Mouse (Mus musculus) heart, adult 8-10 months (tissue): ENCODE results near the gene Tnpo2. TPM values are rescaled to one million over a fixed set of nuclear protein-coding genes. Genes with fewer than 3 reads are reported as not detected.

Experiments used
- microRNA-seq: library from miRNA; unstranded; fragments of <30 nt; microRNA quantifications from one replicate; pipeline ENCODE4 v1.2.0, GENCODE M21; 2022
- total RNA-seq, 4 experiments: library from RNA; stranded (reverse); gene quantifications; 2 replicates each; pipeline ENCODE4 v1.2.4; 2022

The Tnpo2 gene
- total RNA-seq, 4 experiments from 2014 or later = 29.6 to 32.4 (median 30.8) TPM

Small RNAs within 50 kb of the gene (microRNA-seq; reads per million reads assigned to microRNA genes)
- 1.4 reads per million for gene Mir7070

Other genes starting within 250 kb of the Tnpo2 start
- gene Nfix, start 236.6 kb upstream of the Tnpo2 start, total RNA-seq = 100 to 1,000 TPM; 288 to 356 (median 295) TPM
- gene Dand5, start 214.1 kb upstream of the Tnpo2 start, total RNA-seq = 10 to 100 TPM; 10.3 to 13.2 (median 12.0) TPM
- 10 to 100 TPM; 31.0 to 34.9 (median 33.1) TPM for gene Gadd45gip1, start 205.4 kb upstream of the Tnpo2 start, total RNA-seq
- gene Rad23a, start 196.2 kb upstream of the Tnpo2 start, total RNA-seq = 10 to 100 TPM; 82.8 to 92.9 (median 89.3) TPM
- 100 to 1,000 TPM; 330 to 410 (median 343) TPM for gene Calr, start 190.0 kb upstream of the Tnpo2 start, total RNA-seq
- gene Farsa, start 179.9 kb upstream of the Tnpo2 start, total RNA-seq = 10 to 100 TPM; 19.9 to 24.6 (median 22.9) TPM
- 1 to 10 TPM; 2.2 to 5.9 (median 4.1) TPM for gene Syce2, start 164.8 kb upstream of the Tnpo2 start, total RNA-seq
- 10 to 100 TPM; 77.8 to 99.2 (median 86.0) TPM for gene Gcdh, start 143.0 kb upstream of the Tnpo2 start, total RNA-seq
- not detected for gene Klf1, start 135.0 kb upstream of the Tnpo2 start, total RNA-seq
- gene Dnase2a, start 128.4 kb upstream of the Tnpo2 start, total RNA-seq = 10 to 100 TPM in 3 of 4 experiments, 1 to 10 TPM in 1; 7.9 to 15.7 (median 12.3) TPM
- under 1 TPM; 0.06 to 0.19 (median 0.13) TPM for gene Mast1, start 99.6 kb upstream of the Tnpo2 start, total RNA-seq
- not detected for gene Rtbdn, start 89.9 kb upstream of the Tnpo2 start, total RNA-seq
- 1 to 10 TPM in 2 of 4 experiments, not detected in 2; 2.4 to 5.9 TPM for gene Gm49661, start 67.5 kb upstream of the Tnpo2 start, total RNA-seq
- 100 to 1,000 TPM; 644 to 711 (median 676) TPM for gene Prdx2, start 67.3 kb upstream of the Tnpo2 start, total RNA-seq
- gene Rnaseh2a, start 67.1 kb upstream of the Tnpo2 start, total RNA-seq = 10 to 100 TPM; 41.9 to 61.3 (median 55.0) TPM
- 10 to 100 TPM; 17.8 to 32.3 (median 23.9) TPM for gene Junb, start 58.2 kb upstream of the Tnpo2 start, total RNA-seq
- gene Hook2, start 46.3 kb upstream of the Tnpo2 start, total RNA-seq = 1 to 10 TPM; 1.9 to 3.5 (median 2.7) TPM
- gene Best2, start 22.4 kb upstream of the Tnpo2 start, total RNA-seq = not detected
- 10 to 100 TPM; 63.5 to 72.5 (median 65.4) TPM for gene Asna1, start 11.6 kb upstream of the Tnpo2 start, total RNA-seq
- 10 to 100 TPM; 76.6 to 90.6 (median 78.6) TPM for gene Trir, start 10.1 kb upstream of the Tnpo2 start, total RNA-seq
- gene Fbxw9, start 23.1 kb downstream of the Tnpo2 start, total RNA-seq = 1 to 10 TPM; 2.9 to 4.0 (median 3.3) TPM
- gene Gm5741, start 31.1 kb downstream of the Tnpo2 start, total RNA-seq = not detected
- 10 to 100 TPM; 32.7 to 36.4 (median 35.5) TPM for gene Dhps, start 34.8 kb downstream of the Tnpo2 start, total RNA-seq
- 10 to 100 TPM; 40.8 to 45.3 (median 43.6) TPM for gene Wdr83os, start 43.8 kb downstream of the Tnpo2 start, total RNA-seq
- gene Wdr83, start 44.4 kb downstream of the Tnpo2 start, total RNA-seq = 10 to 100 TPM; 26.6 to 32.4 (median 30.0) TPM
- 10 to 100 TPM; 21.9 to 36.3 (median 26.3) TPM for gene Man2b1, start 46.4 kb downstream of the Tnpo2 start, total RNA-seq
- 1 to 10 TPM; 2.1 to 3.0 (median 2.7) TPM for gene Zfp791, start 86.2 kb downstream of the Tnpo2 start, total RNA-seq
- not detected for gene Cks1brt, start 115.0 kb downstream of the Tnpo2 start, total RNA-seq
- gene Olfr371, start 189.1 kb downstream of the Tnpo2 start, total RNA-seq = not detected